Mouse (Mus musculus): ENCODE results near the gene Ehmt2.

GRCm38 (mm10) chr17:34937960-34938505, 39.8 kb downstream of the Ehmt2 start:
- TF ChIP-seq GATA1 (IDR thresholded peaks at IDR 0.05; ENCODE audit: low read length) (no peak), TAL1 (IDR thresholded peaks at IDR 0.05; ENCODE audit: low read length) (no peak)

Data from erythroblast, embryonic 14.5 days (primary cell).